Mouse (Mus musculus) cerebellum, postnatal 36 days (tissue): ENCODE measurements at regions not wholly inside any gene's neighbourhood (a gene's known extent, or its start where the extent isn't known, plus 50 kb on each side); places are given as distances from the start of the nearest gene placed in this dataset.

Source experiments
- DNase-seq, 2 experiments: peaks; one replicate each; pipeline ENCODE4 v3.0.0; 2021 to 2022; ENCODE audit warnings: mixed read lengths in 2 of 2

DNA sequence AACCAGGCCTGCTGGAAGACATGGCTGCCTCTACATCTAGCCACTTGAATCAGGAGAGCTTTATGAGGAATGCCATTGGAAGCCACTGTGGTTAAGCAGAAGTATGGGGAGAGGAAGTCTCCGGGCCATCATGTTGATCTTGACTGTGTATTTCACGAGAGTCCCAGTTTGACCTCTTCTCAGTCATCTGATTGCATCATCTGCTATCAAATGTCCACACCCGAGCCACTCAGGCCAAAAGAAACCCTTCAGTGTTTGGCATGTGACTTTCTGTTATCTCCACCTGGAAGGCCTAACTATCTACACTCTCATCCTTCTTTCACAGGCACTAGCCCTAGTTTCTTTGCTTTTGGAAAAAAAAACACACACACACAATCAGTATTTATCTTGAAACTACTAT, 186.9 kb upstream of the Id2 start:
- no peak for DNase-seq

DNA sequence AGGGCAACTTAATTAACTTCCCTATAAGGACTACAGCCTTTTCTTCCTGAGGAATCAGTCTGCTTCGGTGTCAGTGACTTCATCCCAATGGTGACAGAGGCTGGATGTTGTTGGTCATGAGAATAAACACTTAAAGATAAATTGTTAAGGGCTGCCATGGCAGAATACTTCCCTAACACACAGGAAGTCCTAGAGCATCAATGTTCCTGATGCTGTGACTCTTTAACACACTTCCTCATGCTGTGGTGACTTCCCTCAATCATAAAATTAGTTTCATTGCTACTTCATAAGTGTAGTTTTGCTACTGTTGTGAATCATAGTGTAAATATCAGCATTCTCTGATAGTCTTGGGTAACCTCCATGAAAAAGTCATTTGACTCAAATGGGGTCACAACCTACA, 184.5 kb upstream of the Id2 start:
- DNase-seq, result no peak

DNA sequence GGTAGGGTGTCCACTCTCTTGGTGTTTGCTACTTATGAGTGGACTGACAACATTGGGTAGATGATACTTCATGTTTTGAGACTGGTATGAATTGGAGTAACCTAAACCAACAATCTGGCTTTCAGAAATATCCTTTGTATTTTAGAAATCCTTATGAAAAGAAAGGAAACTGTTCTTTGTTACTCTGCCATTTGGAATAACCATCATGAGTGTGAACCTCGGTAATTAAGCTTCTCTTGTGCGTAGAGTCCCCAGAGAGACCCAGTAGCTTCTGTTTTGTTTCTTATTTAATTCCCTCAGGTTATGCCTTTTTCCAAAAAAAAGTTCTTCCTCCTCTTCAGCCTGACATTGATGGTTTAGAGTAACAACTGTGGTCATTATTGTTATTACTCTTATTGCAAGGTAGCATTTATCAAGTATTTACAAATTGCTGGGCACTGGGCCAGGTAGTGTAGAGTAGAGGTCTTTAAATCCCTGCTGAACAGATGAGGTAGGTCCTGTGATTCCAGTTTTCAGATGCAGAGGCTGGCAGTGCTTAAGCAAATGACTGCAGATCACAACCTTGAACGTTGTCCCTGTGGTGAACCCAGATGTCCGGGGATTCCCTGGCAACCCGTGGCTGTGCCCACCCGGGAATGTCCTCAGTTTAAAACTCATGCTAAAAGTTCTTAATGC, 176.8 kb upstream of the Id2 start:
- no peak for DNase-seq

DNA sequence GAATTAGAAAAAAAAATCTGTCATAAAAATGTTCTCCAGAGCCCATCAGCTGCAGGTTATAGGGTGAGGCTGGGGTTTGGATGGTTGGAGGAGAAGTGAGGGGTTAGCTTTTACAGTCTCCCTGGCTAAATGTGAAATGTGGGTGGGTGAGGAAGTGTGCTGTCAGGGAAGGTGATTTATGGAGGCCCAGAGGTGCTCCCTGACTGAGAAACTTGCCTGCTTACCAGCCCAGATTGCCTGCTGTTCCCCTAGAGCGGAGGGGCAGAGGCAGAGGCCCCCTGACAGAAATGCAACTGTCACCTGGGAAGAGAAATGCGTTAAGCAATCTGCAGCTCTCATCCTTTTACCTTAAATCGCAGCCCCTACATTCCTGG, 175.8 kb upstream of the Id2 start:
- no peak for DNase-seq

DNA sequence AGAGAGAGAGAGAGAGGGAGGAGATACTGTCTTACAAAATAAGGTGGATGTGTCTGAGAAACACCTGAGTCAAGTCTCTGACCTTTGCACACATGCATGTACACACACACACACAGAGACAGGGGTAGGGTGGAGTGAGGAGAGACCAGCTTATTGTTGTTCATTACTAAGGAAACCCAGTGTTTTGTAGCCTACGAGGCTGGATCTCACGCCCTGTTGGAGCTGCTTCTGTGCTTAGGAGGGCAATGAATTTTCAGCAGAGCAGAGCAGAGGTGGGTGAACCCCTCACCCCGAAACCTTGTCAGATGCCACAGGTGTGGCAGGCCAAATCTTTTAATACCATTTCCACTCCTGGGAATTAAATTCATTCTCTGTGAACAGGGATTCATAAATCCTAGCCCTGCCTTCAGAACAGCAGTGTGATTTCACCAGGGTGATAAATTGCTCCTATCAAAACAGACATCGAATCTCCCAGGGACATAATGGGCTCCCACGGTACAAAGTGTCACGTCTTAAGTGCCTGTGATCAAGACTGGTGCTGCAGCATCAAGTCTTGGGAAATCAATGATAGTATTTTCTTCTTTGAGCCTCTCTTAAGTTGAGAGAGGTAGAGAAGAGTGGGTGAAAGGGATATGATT, 175.3 kb upstream of the Id2 start:
- no peak for DNase-seq

DNA sequence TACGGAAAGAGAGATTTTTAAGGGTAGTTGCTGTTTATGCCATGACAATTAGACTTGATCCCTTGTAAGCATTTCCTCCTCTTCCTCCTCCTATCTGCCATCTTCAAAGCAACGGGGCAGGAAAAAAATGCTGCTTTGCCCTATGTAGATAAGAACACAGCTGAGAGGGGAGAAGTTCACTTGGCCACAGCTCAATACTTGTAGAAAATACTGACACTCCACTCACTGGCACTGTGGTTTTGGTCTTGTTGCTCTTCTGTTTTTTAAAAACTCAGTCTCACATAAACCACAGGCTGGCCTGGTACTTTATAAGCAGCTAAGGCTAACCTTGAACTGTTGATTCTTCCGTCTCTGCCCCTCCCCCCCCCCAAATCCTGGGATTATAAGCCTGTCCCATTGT, 172.9 kb upstream of the Id2 start:
- DNase-seq, result no peak

DNA sequence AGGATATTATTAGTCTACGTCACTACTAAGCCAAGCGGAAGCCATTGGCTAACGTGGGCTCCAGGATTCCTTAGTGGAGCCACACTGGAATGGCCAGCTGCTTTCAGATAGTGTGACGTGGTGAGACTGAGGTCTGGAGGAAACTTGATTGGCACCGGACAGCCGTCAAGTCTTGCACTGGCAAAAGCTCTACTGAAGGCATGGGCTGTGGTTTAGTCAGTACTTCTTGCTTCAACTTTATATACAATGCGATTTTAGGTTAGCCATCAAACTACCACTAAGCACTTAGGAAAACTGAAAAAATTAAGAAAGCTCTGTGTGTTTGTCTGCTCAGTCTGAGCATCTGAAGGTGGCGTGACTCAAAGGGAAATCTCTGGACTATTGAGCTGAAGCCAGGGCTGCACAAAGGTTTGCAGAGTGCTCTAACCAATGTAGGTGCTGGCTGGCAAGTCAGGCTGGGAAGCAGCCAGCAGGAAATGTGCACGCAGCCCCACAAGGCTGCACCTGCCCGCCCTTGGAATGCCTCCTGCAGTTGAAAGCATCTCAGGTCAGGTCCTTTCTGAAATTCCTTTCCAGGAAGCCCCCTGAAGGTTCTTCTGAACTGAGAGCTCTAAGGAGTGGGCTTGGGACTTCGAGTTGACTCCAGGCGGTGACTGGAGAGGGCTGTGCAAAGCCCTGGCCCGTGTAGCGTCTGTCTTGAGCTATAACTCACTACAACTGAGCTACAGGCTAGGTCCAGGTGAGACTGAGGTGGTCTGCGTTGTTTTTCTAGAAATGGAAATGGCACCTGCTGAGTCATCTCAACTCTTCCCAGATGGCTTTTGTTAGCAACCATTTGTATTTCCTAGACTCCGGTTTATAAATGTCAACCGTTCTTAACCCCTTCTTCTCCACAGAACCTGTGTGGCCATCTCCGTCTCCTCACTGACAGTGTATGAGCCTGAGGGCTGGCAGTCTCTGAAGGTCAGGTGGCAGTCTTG, 172.2 kb upstream of the Id2 start:
- no peak for DNase-seq

DNA sequence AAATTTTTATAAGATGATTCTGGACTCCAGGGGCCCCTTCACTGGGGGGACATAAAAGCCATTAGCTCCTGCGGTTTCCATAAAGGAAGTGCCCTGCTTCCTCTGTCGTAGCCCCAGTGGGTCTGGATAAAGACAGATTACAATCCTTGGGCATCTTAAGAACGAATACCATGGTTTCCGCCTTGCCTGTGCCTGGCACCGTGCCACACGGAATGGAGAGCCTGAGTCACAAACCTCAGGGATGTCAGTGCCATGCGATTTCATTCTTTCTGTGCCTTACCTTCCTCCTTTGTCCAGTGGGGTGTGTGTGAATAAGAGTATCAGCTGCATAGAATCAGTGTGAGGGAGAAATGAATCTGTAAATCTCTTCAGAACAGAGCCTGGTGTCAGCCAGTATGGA, 171.4 kb upstream of the Id2 start:
- DNase-seq, result no peak

DNA sequence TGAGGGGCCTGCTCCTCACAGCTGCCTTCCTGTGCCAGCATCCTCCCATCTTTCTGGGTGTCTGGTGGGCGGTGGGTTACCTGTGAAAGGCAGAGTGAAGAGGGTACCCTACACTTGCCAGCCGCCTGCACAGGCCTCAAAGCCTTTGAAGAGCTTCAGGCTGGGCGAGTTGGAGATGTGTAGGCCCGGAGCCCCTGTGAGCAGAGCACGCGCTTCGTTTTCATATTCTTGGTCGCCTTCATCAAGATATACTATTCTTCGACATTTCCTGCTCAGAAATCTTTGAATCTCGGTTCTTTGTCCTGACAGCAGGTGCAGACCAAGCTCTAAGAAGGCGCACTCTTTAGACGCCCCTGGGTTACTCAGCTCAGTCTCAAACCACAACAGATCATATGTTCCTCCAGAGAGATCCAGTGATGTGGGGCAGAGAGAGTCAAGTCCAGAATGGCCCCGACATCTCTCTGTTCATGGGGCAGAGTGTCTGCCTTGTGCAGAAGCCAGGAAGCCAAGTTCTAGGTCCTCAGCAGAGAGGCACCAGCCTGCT, 170.7 kb upstream of the Id2 start:
- no peak for DNase-seq

DNA sequence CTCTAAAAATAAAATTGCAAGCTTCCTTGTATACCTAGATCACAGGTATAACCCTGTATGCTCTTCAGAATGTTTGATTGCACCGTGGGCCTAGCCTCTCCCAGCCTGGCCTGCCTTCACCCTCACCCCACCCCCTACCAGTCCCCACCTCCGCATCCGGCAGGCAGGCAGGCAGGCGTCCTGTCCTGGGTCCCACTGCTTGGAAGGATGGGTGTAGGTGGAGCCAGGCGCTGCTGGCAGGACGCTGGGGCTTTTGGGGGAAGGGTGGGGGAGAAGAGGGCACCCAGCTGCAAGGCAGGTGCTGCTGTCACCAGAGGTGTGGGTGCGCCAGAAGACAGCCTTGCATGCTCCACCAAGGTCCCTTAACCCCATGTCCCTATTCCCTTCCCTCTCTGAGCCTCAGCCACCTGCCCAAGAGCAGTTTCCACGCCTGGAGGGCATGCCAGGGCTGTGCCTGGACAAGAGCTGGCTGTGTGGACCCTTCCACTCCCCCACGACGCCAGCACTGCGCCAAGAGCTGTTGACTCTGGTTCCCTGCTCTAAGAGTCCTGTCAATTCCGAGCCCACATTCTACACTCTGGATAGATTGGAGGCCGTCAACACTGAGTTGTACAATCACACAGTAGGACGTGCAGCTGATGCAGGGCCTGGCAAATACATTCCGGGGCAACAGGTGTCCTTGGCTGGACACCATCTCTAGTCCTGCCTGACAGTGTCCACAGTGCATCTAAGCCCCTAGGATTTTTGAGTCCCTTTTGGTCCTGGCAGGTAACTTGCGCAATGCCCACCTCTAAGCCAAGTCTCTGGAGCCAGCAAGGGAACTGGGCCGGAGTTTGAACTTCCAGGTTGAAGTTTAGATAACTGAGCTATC, 170.0 kb upstream of the Id2 start:
- no peak for DNase-seq

DNA sequence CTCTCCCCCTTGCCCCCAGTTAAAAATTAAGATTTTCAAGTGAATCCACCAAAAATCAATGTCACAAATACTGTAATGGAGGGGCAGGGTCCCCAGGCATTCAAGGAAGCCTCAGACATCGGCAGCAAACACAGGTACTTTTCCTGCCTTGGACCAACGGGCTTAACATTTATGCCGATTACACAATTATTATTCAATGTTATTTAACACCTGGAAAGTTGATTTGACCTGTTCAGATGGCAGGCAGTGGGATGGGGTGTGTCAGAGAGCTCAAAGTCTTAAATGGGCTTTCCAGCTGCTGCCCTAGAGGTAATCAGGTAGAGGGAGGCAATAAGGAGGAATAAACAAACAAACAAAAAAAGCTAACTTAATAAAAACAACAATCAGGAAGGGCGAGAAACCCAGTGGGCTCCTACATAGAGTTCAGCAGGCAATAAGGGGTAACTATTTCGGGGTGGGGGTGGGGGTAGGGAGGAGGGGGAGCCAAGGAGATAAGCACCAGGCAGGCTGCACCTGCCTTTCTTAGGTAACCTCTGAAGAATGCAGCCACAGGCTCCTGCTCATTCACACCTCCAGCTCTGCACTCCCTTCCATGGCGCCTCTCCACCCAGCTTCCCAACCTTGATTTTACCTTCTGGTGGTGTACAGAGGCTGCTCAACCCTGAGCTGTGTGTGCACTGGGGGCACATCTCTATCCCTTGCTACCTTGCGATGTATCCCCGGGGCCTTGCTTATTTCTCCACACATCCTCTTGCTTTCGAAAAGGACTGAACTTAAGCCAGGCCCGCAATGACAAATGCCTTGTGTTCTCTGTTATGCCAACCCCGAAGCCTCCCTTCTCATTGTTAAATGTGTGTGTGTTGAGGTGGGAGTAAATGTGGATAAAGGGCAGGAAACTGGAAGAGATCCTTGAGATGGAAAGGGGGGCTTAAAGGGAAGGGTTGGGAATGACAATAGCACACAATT, 168.9 kb upstream of the Id2 start:
- no peak for DNase-seq

DNA sequence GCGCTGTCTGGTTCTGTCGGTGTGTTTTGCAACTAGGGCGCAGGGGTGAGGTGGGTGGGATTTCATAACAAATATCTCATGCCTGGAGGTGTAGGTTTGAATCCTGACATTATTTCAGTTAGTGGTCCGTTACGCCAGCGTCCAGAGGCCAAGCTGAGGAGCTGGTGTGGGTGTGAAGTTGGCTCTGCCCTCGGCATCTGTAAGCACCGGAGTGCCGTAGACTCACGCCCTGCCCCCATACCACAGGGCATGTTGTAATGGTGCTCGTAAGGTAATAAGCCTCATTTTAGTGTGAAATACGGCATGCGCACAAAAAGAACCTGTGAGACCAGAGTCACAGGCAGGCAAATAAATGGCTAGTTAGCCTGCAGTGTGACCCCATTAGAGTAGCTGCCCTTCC, 168.1 kb upstream of the Id2 start:
- no peak for DNase-seq

DNA sequence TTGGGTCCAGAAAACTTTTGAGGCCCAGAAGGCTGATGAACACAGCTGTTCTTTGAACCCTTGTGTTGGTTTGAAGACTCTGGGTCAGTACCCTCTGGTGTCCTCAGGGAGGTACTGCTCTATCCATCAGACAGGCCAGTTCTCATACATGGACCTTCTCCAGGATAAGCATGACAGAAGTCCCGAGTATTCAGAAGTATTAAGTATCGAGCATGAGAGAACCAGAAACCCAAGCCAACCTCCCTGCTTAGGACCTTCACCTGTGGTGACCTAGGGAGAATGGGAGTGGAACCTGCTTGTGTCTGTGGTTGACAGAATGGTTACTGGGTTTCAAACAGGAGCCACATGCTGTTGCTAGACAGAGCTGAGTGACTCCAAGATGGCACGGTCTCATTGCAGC, 167.5 kb upstream of the Id2 start:
- DNase-seq, result no peak

DNA sequence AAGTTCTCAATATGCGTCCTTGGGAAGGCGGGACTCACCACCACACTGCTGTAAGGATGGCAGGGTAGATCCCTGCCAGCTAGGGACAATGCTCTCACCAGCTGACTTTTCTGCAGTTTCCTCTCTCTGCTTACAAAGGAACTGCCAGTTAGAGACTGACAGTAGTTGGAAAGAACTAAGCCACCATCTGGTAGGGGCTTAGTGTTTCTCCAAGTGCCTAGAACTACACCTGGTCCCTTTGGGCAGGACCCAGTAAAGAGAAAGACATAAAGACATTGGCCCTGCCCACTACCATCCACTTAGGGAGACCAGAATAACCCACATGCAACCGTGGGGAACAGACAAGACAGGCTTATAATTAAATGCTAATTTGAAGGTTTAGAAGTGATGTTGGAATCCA, 165.5 kb upstream of the Id2 start:
- no peak for DNase-seq

DNA sequence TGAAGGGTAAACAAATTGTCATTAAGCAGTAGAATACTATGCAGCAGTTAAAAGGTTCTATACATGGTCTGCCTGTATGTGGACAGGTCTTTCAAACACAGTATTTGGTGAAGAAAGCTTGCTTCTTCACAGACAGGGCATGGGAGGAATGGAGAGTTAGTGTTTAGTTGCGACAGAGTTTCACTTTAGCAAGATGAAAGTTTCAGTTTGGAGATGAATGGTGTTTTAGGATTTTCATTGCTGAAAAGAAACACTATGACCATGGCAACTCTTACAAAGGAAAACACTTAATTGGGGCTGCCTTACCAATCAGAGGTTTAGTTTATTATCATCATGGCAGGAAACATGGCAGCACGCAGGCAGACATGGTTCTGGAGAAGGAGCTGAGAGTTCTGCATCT, 162.2 kb upstream of the Id2 start:
- no peak for DNase-seq

DNA sequence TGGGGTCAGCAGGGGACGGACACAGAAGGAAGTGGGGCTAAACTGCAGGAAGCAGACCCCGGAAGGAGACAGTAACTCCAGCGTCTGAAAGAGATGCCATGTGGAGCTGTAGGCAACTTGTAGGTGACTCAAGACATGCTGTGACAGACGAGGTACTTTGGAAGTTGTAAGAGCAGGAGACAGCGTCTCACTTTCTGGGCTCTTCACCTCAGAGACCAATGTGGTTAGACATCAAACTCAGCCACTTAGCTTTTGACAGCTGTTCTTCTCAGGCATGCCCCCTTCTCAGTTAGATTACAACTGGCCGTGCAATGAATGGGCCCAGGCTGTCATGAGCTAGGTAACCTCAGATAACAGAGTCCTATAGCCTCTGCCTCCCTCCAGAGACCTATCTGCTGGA, 159.3 kb upstream of the Id2 start:
- no peak for DNase-seq

DNA sequence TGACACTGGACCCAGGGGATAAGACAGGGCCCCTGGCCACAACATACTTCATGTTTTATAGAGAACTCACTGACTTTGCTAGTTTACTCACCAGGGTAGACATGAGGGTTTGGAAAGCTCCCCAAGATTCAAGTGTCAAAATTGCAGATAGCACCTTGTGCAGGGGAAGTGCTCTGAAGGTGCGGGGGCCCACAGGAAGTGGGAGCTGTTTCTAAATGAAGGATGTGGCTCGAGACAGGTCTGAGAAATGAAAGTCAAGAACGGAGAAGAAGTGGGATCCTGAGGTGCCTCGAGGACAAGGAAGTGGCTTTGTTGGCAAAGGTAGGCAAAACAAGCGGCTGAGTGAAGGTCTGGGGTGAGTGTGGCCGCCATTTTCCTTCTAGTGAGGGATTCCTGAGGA, 157.8 kb upstream of the Id2 start:
- no peak for DNase-seq

DNA sequence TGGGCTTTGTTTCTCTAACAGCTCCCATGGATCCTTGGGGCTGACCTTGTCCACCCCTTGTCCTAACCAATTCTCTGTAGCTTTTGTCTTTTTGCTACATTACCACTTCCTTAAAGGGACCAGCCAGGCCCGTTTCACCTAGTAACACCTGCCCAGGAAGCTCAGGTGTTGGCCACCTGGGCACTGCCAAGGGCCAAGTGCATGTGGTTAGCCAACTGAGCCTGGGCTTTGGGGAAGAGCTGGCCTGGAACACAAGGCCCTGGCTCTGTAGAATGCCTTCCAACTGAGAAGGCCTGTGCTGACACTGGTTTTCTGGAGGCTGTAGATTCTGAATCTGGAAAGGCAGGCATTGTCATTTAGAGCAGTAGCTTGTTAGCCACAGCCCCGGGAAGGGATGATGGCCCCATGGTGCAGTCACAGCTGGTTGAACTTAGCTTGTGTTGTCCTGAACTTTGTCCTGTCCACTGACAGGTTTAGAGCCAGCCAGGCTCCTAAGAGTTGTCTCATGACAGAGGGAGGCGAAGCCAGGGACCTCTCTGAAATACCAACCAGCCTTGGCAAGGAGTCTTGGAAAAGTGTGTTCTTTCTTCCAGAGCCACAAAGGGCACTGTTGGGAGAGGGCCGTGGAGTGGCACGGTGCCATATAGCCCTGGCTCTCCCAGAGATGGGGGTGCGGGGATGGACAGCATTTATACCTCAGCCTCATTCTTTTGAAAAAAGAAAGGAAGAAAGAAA, 156.0 kb upstream of the Id2 start:
- DNase-seq, result no peak

DNA sequence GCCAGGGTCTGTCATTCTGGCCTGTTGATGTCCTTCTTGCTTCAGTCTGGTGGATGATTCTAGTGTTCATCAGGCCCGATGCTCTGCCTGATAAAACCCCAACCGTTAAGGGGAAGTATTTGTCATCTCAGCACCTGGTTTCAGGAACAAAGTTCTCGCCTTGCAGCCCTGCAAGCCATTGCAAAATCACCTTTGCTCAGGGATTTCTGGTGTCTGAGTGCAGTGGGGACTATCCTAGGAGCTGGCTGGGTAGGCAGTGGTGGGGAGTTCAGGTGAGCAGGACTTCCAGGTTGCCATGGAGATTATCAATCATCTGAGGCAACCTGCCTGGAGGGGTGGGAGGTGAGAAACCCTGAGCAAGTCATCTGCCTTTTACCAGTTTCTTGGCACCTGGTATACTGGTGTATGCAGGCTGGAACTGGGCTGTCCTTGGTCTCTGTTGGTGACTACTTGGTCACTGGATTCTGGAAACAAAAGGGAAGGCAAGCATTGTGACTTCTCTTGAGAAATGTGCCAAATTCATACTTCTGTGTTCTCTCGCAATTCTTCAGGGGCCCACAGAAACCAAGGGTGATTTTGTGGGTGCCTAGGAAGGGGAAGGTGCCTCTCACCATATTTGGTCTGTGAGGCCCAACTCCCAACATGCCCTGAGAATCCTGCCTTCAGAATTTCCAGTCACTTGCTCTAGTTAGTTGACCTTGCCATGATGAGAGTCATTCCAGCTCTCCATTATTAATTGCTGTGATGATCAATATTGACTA, 154.7 kb upstream of the Id2 start:
- DNase-seq, result no peak

DNA sequence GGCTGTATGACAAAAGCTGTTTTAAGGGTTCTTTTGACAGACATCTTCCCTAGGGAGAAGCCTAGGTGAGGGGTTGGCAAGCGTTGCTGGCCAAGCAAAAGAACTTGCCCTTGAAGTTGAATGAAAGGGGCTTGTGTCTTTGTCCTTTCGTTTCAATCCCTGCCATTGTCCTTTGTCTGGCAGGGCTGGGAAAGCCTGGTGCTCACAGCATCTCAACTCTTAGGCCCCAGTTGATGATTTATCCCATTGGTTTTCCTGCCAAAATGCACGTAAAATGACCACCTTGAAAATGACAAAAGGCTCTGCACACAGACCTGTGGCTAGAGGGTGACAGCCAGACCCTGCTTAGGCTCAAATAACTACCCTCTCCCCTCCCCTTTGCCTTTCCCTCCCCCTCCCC, 153.9 kb upstream of the Id2 start:
- DNase-seq, result no peak
